Mouse (Mus musculus): ENCODE measurements around the gene Atcay. TPM values are rescaled to one million over a fixed set of nuclear protein-coding genes. Genes with fewer than 3 reads are reported as not detected.

Gene Atcay
- polyA plus RNA-seq (2016; fragmentation: Nextera tagmentation; extraction: Ambion mirVana): 0.06 TPM in 1 of 2 replicates, not detected in the other

- Histone ChIP-seq H3K4me3 (peak within 1 kb of the TSS; percentile 17), H3K27me3 (ENCODE audit: low read depth, poor library complexity, severe bottlenecking) (peaks cover 55% of the 10 kb centered on the region), H3K27ac (no peak within 1 kb of the TSS), H3K9me3 (replicated peaks) (no peaks in the 10 kb centered on the region), H3K4me1 (peaks cover 29% of the 10 kb centered on the region), H3K36me3 (no peaks in the 10 kb centered on the region)
- DNase-seq (ENCODE audit: low spot score): no peak
- 11% methylated on average over 27 of the region's 27 CpGs for WGBS
Measured at GRCm38 (mm10) chr10:81230438-81231332, at the start of gene Atcay. Gene Atcay (minus strand): TSS chr10:81230833.

- no peak for DNase-seq (ENCODE audit: low spot score)
- Histone ChIP-seq H3K36me3 (peaks cover 6% of the 10 kb centered on the region; the same call in 1 of the 2 replicates), H3K4me3 (peak overlapping the region; percentile 14; the same call in 1 of the 2 replicates), H3K4me1 (peaks cover 20% of the 10 kb centered on the region), H3K9me3 (replicated peaks) (no peaks in the 10 kb centered on the region), H3K27ac (peak overlapping the region; percentile 4; the same call in 1 of the 2 replicates), H3K27me3 (ENCODE audit: low read depth, poor library complexity, severe bottlenecking) (peaks cover 60% of the 10 kb centered on the region)
- WGBS: 33% methylated on average over 10 of the region's 10 CpGs
Measured at GRCm38 (mm10) chr10:81279496-81279895, 48.9 kb upstream of the Atcay start.

DNA sequence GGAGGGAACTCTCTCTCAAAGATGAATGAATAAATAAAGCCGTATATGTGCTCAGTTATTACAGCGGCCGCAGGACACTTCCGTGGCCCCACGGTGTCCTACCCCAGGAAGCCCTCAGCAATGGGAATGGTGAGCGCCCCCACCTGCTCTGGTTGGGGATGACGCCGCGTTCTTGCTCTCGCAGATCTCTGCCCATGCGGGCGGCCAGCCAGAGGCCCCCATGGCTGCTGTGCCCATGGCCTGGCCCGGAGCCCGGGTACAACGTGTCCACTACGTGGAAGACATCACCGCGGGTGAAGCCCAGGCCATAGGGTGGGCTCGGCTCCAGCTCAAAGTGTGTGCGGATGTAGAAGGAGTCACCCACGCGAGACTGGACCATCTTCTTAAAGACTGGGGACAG, 47.0 kb upstream of the Atcay start:
- Histone ChIP-seq H3K4me3 (no peak overlapping the region), H3K27me3 (ENCODE audit: low read depth, poor library complexity, severe bottlenecking) (peaks cover 42% of the 10 kb centered on the region), H3K36me3 (peaks cover 24% of the 10 kb centered on the region), H3K4me1 (peaks cover 15% of the 10 kb centered on the region), H3K27ac (no peak overlapping the region), H3K9me3 (replicated peaks) (no peaks in the 10 kb centered on the region)
- DNase-seq (ENCODE audit: low spot score): no peak
- 72% methylated on average over 22 of the region's 22 CpGs for WGBS

GRCm38 (mm10) chr10:81273842-81274241, 43.2 kb upstream of the Atcay start:
- Histone ChIP-seq H3K36me3 (peaks cover 56% of the 10 kb centered on the region), H3K27ac (no peak overlapping the region), H3K27me3 (ENCODE audit: low read depth, poor library complexity, severe bottlenecking) (peaks cover 5% of the 10 kb centered on the region; the same call in 1 of the 2 replicates), H3K4me3 (no peak overlapping the region), H3K4me1 (peaks cover 10% of the 10 kb centered on the region), H3K9me3 (replicated peaks) (no peaks in the 10 kb centered on the region)
- WGBS: 93% methylated on average over 19 of the region's 19 CpGs
- no peak for DNase-seq (ENCODE audit: low spot score)

- peaks cover 16% of the 10 kb centered on the region for H3K4me1 ChIP-seq
- H3K9me3 ChIP-seq (replicated peaks): no peaks in the 10 kb centered on the region
- no peaks in the 10 kb centered on the region for H3K27me3 ChIP-seq (ENCODE audit: low read depth, poor library complexity, severe bottlenecking)
Measured at GRCm38 (mm10) chr10:81272356-81272755, 41.7 kb upstream of the Atcay start.

DNA sequence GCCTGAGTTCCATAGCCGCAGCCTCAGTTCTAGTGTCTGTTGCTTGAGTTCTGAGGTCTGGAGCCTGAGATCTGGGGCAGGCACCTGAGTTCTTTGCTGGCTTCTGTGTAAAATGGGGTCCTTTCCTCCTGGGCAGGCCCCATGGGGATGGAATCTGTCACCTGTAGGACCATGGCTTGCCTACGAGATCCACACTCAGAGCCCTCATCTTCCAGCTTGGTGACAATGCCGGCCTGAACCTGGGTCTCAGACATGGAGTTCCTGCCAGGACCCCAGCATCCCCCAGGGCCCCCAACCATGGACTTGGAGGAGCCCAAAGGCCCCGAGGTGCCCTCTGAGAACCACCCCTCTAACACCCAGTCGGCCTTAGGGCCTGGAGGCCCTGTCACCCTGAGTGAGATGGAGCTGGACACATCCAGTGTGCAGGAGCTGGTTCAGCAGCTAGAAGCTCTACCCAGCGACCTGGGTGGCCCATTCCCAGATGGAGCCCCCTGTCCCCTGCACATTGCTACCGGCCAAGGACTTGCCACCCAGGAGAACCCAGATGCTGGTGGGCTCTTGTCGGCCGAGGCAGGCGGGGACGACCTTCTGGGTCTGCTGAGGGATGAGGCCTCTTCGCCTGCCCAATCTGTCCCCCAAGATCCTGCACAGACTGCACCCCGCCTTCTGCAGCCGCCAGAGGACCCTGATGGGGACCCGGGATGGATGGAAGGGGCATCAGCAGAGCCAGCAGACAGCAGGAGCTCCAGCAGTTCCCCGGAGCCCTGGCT, 38.2 kb upstream of the Atcay start:
- peak overlapping the region; percentile 84 for H3K27ac ChIP-seq

More at GRCm38 (mm10) chr10:81272356-81272755, 41.7 kb upstream of the Atcay start:
- H3K27ac ChIP-seq: no peak overlapping the region
- H3K36me3 ChIP-seq: peaks cover 58% of the 10 kb centered on the region
- H3K4me3 ChIP-seq: no peak overlapping the region
- WGBS: 95% methylated on average over 21 of the region's 21 CpGs
- DNase-seq (ENCODE audit: low spot score): no peak

GRCm38 (mm10) chr10:81268056-81268455, 37.4 kb upstream of the Atcay start:
- Histone ChIP-seq H3K27ac (peak overlapping the region; percentile 84), H3K27me3 (ENCODE audit: low read depth, poor library complexity, severe bottlenecking) (no peaks in the 10 kb centered on the region), H3K4me3 (peak overlapping the region; percentile 75), H3K4me1 (peaks cover 26% of the 10 kb centered on the region), H3K9me3 (replicated peaks) (no peaks in the 10 kb centered on the region), H3K36me3 (peaks cover 65% of the 10 kb centered on the region)
- 4% methylated on average over 23 of the region's 23 CpGs for WGBS
- DNase-seq (ENCODE audit: low spot score): peak; percentile 75

More for the DNA sequence above, 38.2 kb upstream of the Atcay start:
- no peak for DNase-seq (ENCODE audit: low spot score)
- Histone ChIP-seq H3K27me3 (ENCODE audit: low read depth, poor library complexity, severe bottlenecking) (no peaks in the 10 kb centered on the region), H3K9me3 (replicated peaks) (no peaks in the 10 kb centered on the region), H3K36me3 (peaks cover 65% of the 10 kb centered on the region), H3K4me1 (peaks cover 26% of the 10 kb centered on the region), H3K4me3 (peak overlapping the region; percentile 75)
- WGBS: 83% methylated on average over 16 of the region's 16 CpGs

GRCm38 (mm10) chr10:81266211-81267105, 35.8 kb upstream of the Atcay start, which contains the start of the genes Mrpl54 and Apba3:
Gene Mrpl54 (minus strand): TSS chr10:81266934.
Gene Apba3 (plus strand): TSS chr10:81266960.
- under 1% methylated on average over 48 of the region's 48 CpGs for WGBS
- peaks cover 63% of the 10 kb centered on the region for H3K36me3 ChIP-seq
- H3K4me3 ChIP-seq: peak within 1 kb of the TSS; percentile 79
- H3K27ac ChIP-seq: peak within 1 kb of the TSS; percentile 99
- no peaks in the 10 kb centered on the region for H3K27me3 ChIP-seq (ENCODE audit: low read depth, poor library complexity, severe bottlenecking)
- peak; percentile 98 for DNase-seq (ENCODE audit: low spot score)
- H3K9me3 ChIP-seq (replicated peaks): no peaks in the 10 kb centered on the region
- peaks cover 23% of the 10 kb centered on the region for H3K4me1 ChIP-seq

GRCm38 (mm10) chr10:81265540-81265939, 34.9 kb upstream of the Atcay start:
- Histone ChIP-seq H3K27me3 (ENCODE audit: low read depth, poor library complexity, severe bottlenecking) (peaks cover 7% of the 10 kb centered on the region), H3K27ac (no peak overlapping the region), H3K36me3 (peaks cover 60% of the 10 kb centered on the region), H3K4me1 (peaks cover 23% of the 10 kb centered on the region), H3K4me3 (peak overlapping the region; percentile 79), H3K9me3 (replicated peaks) (no peaks in the 10 kb centered on the region)
- WGBS: 93% methylated on average over 8 of the region's 8 CpGs
- DNase-seq (ENCODE audit: low spot score): no peak

- H3K27ac ChIP-seq: no peak overlapping the region
- 91% methylated on average over 4 of the region's 4 CpGs for WGBS
- H3K36me3 ChIP-seq: peaks cover 47% of the 10 kb centered on the region
- H3K9me3 ChIP-seq (replicated peaks): no peaks in the 10 kb centered on the region
- peaks cover 34% of the 10 kb centered on the region for H3K4me1 ChIP-seq
- no peak for DNase-seq (ENCODE audit: low spot score)
- H3K4me3 ChIP-seq: no peak overlapping the region
- peaks cover 52% of the 10 kb centered on the region for H3K27me3 ChIP-seq (ENCODE audit: low read depth, poor library complexity, severe bottlenecking)
Measured at GRCm38 (mm10) chr10:81261025-81261424, 30.4 kb upstream of the Atcay start.

GRCm38 (mm10) chr10:81259225-81259884, 28.7 kb upstream of the Atcay start:
- WGBS: 50% methylated on average over 21 of the region's 21 CpGs
- Histone ChIP-seq H3K36me3 (peaks cover 33% of the 10 kb centered on the region), H3K27ac (0 out of 2 replicates have a peak overlapping the region, but pooled peaks have one; percentile 10), H3K4me3 (no peak overlapping the region), H3K27me3 (ENCODE audit: low read depth, poor library complexity, severe bottlenecking) (peaks cover 68% of the 10 kb centered on the region), H3K9me3 (replicated peaks) (no peaks in the 10 kb centered on the region), H3K4me1 (peaks cover 24% of the 10 kb centered on the region)
- DNase-seq (ENCODE audit: low spot score): no peak

All from limb, embryonic 10.5 days (tissue).